Mouse (Mus musculus) skeletal muscle tissue, adult 2 months (tissue): ENCODE measurements around the gene Gm5485.

Experiments
- DNase-seq: peaks from one replicate; pipeline ENCODE4 v3.0.0-alpha.2; 2012; ENCODE audit warnings: low read depth, low spot score

Gm5485 gene

GRCm38 (mm10) chr16:48372461-48372860 is 39.8 kb downstream of the Gm5485 start:
- no peak for DNase-seq

DNA sequence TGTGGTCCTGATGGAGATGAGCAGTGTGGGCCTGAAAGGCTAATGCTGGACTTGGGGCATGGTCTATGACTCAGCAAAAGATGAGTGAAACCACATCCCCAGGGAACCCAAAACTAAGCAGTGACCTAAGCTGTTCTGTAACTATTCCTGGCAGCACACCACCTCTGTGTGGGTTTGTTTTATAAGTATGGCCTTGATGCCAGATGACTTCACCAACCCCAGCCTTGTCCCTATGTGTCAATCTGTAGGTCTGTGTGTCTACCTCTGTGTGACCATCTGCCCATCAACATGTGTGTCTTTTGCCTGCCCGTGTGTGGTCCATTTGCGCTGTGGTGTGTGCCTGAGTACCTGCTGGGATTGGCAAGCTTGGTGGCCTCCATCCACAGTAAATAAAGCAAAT is 44.1 kb downstream of the Gm5485 start:
- peak; percentile 44 for DNase-seq

- no peak for DNase-seq
Observed at GRCm38 (mm10) chr16:48366801-48367200, 45.4 kb downstream of the Gm5485 start.

DNA sequence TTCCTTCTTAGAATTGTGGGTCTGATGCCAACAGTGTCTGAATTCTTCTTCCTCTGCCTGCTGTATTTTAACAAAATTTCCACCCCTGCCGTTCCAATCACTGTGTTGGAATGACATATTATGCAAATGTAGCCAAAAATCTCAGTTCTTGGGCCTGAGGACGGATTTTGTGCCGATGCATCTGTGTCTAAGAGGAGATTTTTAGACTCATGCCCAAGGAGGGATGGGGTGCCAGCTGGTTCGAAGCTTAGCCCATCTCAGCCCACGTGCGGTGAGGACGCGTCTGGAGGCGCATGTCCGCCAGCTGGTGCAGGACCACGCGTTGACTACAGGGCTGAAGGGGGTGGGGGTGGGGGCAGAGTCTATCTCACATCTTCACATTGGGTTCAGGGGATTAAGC is 51.3 kb downstream of the Gm5485 start:
- DNase-seq: no peak

DNA sequence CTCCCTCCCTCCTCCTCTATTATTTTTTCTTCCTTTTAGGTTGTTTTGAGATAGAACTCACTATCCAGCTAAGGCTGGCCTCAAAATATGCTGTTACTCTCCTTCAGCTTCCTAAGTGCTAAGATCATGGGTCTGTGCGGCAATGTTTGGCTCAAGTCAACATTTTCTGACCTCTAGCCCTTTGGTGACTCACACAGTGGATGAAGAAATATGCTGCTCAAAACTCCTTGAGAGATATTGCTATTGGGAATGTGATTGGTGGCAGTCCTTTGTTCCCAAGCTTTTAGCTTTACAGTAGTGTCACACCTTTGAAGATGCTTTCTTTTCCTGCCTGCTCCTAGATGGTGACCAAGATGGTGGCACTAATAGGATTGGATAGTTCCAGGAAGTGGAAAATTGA is 55.8 kb downstream of the Gm5485 start:
- DNase-seq: peak; percentile 25

DNA sequence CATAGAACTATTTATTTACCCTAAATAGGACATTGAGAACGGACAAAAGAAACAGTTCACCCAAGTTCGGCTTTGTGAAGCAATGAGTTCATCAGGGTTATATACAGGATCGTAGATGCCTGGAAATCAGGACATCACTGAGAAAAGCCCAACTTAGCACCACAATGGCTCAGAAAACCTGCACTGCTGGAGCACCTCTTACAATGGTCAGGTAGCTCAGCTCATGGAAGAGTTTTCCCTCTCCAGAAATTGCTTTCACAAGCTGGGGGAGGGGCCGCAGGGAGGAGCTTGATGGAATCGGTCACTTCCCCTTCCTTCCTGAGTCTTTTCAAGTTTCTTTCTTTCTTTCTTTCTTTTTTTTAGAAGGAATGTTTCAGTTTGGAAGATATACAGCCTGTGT is 56.5 kb downstream of the Gm5485 start:
- DNase-seq: no peak
